Mouse (Mus musculus): Measurements from ENCODE around the gene Cmtm1. TPM values are rescaled to one million over a fixed set of nuclear protein-coding genes. Genes with fewer than 3 reads are reported as not detected.
"Not testable (repeated sequence)": the region's sequence is repeated elsewhere in the genome, so short reads cannot be mapped to it uniquely, and the experiment has no call there.

The Cmtm1 gene
- not detected for total RNA-seq (2021)
- long read RNA-seq, experiment 1 = 0 reads
- long read RNA-seq, experiment 2 = 0 reads

DNA sequence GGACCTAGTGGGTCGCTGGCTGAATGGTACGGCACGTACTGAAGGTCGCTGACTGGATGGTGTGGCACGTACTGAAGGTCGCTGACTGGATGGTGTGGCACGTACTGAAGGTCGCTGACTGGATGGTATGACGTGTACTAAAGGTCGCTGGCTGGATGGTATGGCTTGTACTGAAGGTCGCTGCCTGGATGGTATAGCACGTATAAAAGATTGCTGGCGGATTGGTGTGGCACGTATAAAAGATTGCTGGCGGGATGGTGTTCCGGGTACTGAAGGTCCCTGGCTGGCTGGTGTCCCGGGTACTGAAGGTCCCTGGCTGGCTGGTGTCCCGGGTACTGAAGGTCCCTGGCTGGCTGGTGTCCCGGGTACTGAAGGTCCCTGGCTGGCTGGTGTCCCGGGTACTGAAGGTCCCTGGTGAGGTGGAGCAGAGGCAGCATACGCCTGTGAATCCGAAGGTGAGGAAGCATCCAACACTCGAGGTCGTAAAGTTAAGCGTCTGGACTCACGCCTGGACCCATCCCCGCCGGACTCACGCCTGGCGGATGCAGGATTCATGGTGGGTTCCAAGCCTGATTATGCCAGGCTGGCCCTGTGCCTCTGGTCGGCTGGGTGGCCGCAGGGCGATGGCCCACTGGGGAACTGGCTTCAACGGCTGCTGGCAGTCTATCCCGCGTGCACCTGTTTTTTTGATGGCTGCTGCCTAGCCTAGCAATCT lies at the start of gene Cmtm1, which contains the start of gene Gm45711:
TSS of gene Cmtm1 (minus strand) at position 705 of the 715 bp plus-strand sequence.
TSS of gene Gm45711 (minus strand) at position 641 of the 715 bp plus-strand sequence.
- DNase-seq = peak; percentile 50 to 63

DNA sequence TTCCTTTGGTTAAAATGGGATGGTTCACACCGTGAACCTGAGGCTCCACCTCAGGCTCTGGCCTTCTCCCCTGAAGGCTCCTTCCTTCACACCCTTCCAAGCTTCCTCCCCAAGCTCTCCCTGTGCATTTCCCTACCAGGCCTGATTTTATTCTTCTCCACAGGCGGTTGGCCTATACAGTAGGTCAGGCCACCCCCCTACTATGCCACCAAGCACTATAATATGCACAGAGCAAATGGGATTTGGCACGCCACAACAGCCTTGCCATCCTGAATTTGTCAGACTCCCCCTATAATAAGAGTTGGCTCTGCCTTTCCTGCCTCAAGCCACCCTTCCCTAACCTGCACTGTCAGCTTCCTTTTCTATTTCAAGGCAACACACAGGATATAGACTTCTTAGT lies 48.7 kb upstream of the Cmtm1 start:
- DNase-seq = no peak

DNA sequence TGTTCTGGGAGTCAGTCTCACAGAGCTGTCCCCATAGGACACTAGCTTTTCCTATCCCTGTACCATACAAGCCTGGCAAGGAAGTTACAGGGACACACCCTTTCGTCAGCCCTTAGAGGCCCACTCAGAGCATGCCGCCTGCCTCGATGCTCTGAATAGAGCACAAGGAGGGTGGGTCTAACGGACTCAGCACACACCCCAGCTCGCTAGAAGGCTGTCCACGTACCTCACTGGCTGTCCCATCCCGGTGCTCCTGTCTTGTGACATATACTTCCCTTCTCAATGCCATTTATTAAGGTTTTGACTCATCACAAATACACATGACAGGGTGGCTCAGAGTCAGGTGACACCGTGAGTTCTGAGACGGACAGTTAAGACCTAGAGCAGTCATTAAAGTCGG lies 44.6 kb upstream of the Cmtm1 start:
- no peak for DNase-seq

DNA sequence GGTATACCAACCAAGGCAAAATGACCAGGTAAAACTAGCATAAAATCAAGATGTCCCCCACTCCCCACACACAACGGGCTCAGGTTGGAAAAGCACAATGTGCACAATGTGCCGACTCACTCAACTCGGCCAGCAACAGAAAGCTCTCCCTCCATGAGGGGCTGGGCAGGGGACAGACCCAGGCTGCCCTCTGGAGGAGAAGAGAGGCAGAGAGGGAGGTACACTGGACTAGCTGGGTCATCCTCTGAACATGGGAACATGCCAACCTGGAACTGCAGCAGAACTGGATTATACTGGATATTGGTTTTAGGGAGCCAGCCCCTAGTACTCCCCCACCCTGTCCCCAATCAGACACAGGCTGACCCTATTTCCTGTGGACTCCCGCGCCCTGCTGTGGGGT lies 43.2 kb upstream of the Cmtm1 start:
- DNase-seq = no peak

DNA sequence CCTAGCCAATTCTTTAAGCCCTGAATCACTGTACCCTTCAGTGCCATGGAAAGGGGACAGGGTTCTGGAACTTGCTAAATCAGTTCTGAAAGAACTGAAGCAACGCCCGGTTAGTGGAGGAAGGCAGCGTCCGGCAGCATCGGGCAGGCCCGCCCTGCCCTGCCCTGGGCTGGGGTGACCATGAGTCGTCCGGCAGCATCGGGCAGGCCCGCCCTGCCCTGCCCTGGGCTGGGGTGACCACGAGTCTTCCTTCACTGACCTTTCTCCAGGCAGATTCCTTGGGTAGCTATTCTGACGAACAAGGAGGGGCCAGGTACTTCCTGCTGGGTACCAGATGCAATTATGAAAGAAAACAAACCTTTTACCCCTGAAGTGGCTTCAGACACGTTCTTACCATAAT lies 40.1 kb upstream of the Cmtm1 start:
- no peak for DNase-seq

DNA sequence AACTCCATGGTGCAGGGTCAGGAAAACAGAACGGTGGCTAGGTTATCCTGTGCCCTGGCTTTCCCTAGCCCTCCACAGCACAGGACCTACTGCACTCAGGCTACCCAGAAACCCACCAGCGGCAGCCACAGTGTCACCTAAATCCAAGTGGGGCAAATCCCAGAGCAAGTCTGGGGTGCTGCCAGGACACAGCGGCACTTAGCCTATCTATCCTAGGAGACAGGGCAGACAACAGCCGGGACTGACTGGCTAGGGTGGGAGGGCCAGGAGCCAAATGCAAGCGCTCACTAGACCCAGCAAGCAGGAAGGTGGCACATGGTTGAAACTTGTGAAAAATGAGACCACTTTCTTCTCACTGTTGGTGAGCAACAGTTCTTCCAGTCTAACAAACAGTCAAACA lies 39.0 kb upstream of the Cmtm1 start:
- DNase-seq = peak; percentile 45 to 50

DNA sequence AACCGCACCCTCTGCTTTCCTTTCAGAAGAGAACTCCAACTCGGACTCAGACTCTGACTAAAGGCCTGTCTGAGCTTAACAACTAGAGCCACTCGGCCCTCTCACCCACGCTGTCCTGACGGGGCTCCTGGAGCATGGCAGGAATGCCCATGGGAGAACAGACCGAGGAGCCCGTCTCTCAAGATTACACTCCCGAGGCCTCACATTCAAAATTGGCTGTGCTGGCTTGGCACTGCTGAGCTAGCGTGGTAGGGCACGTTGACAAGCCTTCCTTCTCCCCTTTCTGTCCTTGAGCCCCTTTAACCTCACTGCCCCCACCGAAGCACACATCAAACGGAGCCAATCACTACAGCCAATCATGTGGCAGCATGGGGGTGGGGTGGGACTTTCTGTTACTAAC lies 36.8 kb upstream of the Cmtm1 start:
- DNase-seq = no peak

DNA sequence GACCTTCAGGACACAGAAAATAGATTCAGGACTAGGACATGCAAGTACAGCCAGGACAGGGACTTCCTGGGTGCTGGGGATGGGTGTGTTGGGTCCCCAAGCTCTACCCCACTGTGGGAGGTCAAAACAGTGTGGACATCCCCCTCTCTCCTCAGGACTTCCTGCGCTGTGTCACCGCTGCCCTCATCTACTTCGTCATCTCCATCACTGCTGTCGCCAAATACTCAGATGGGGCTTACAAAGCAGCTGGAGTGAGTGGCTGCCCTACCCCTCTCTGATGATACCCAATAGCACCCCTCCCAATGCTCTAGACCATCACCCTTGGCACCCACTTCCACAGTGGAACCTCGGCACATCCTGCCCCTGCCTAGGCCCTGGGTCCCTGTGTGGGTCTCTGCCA lies 34.7 kb upstream of the Cmtm1 start:
- DNase-seq = no peak

DNA sequence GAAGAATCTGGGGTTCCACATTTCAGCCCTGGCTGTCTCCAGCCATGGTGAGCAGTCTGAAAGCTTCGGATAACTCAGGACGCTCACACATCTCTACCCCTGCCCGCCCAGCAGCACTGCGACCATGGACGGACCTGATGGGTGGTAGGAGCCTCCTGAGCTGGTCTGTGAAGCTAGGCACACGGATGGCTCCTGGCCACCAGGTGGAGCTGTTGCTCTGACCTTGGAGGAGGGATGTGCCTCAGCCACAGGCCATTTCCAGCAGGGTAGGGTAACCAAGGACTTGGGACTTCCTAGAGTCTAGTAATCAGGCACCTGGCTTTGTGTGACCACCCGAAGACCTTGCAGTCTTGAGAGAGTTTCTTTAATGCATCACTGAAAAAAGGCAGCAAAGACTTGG lies 34.0 kb upstream of the Cmtm1 start:
- DNase-seq = peak; percentile 87 to 94

DNA sequence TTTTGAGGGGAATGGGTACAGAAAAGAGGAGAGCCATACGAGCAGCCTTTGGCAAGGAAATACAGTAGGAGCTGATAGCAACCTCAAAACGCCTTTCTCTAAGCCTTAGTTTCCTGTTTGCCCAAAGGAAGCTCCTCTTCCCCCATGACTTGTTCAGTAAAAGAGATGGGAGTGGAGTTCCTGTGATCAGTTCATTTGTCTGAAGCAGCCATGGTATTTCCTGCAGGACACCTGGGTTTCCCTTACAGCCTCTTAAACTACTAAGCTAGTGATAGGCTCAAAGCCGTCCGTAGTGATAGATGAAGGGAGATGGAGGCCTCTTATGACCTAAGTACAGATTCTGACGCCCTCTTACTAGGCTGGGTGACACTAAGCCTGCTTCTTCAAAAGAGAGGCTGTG lies 32.5 kb upstream of the Cmtm1 start:
- no peak for DNase-seq

DNA sequence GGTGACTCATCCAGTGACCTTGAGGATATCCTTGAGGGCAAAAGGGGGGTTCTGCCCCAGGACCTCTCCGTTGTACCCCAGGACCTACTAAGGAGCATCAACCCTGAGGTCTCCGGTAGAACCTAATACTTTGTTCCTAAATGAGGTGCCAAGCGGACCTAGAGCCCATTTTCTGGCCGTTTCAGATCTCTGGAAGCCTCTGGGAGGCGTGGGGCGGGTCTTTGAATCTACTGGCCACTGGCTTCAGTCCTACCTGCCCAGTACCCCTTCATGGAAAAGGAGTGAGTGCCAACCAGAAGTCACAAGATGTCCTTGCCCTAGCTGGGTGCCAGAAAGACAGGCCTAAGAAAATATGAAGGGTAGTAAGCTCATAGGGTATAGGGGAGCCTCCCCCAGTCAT lies 31.7 kb upstream of the Cmtm1 start:
- DNase-seq = no peak

DNA sequence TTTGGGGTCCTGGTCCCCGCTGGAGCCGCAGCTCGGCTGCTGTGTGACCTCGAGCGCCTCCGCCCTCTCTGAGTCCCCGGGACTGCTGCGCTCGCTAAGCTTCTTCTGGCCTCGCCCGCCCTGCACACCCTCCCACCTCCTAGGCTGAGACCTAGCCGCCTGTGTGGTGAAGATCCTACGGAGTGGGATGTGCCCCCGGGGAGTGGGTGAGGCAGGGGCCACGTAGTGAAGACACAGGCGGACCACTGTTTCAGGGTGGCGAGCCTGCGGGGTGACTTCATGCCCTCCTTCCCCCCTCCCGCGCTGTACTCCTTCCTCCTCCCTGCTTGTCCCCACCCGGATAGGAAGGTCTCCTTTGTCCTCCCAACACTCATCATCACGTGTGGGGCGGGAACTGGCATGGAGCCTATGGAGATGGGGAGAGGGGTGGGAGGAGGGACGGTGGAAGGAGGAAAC lies 31.2 kb upstream of the Cmtm1 start:
- DNase-seq = peak in 1 of 2 experiments; percentile 88

DNA sequence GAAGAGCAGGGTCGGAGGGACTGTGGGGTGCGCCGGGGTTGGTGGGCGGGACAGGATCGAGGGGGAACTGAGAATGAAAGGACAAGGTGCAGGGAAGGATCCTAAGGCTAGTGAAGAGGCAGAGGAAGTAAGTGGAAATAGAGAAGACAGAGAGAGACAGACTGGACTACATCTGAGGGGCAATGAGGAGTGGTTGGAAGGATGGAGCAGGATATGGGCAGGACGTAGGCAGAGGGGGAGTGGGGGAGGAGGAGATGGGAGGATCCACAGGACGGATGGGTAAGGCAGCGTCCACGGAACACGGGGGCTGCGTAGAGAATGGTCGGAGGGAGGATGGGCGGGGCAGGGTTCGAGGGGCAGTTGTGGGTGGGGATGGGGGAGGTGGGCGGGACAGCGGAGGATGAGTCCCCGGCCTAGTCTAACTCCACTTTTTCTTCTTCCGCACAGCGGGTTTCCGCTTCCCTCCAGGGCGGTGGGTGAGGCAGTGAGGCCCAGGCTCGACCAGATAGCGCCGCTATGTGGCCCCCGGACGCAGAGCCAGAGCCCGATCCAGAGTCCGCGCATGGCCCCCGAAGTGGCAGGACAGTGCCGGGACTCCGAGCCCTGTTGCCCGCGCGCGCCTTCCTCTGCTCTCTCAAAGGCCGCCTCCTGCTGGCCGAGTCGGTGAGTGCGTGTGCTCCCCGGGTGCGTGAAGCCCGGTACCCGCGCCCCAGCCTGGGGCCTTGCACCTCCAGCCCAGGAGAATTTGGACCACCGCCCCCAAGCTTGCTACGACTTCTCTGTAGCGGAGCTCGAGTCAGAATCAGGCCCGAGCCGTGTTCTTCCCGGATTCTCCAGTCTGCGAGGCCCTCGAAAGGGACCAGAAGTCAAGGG lies 30.5 kb upstream of the Cmtm1 start:
- peak; percentile 84 to 89 for DNase-seq

DNA sequence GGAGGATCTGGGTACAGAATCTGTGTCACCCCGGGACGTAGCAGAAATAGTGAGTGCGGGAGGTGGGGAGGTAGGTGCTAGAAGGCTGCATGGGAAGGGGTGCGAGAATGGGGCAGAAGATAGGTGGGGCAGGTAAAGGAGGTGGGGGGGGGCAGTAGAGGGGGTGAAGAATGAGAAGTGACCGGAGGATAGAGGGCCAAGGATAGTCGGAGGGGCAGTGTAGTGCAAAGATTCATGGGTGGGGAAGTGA lies 30.0 kb upstream of the Cmtm1 start:
- DNase-seq = no peak

DNA sequence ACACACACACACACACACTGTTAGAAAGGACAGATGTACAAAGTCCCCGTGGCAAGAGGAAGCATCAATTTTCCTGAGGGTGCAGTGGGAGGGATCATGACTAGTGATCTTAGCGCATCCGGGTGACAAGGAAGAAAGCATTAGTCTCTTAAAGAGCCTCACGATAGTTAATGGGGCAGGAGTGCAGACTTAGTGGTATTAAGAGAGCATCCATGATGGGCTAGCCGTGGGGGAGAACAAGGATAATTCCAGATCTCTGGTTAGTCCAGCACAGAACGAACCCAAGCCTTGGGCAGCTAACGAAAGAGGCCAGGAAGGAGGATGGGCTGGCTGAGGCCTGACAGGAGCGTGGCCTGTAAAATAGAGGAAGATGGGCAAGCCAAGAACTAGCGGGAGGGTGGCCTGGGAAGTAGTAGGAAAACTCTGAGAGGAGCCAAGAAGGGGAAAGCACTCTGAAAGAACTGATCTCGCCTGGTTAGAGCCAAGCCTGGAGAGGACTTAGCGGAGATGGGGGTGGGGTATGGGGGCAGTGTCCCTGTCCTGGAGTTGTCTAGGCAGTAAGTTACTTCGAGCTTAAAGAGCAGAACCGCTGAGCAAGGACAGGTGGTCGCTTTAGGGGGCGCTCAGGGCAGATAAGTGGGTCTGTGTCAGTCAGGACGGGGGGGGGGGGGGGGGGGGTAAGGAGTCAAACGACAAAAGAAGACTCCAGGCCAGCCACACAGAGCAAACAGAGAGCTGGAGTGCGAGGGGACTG lies 29.5 kb upstream of the Cmtm1 start, which contains the start of gene Cmtm3:
TSS of gene Cmtm3 (plus strand) at position 182 of the 754 bp plus-strand sequence.
- DNase-seq = peak; percentile 64 to 69

DNA sequence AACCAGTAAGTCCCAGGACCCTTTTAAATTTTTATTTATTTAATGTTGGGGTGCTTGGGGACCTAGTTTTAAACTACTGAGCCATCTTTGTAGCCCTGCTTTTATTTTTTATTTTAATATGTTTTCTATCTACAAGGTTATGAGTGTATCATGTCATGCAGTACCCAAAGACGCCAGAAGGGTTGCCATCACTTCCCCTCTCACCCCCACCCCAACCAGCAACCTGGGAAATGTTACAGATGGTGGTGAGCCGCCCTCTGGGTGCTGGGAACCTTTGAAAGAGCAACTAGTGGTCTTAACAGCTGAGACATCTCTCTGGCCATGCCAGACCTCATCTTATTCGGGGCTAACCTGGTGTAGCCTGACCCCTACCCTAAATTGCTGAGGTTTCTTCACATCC lies 27.9 kb upstream of the Cmtm1 start:
- DNase-seq = no peak

DNA sequence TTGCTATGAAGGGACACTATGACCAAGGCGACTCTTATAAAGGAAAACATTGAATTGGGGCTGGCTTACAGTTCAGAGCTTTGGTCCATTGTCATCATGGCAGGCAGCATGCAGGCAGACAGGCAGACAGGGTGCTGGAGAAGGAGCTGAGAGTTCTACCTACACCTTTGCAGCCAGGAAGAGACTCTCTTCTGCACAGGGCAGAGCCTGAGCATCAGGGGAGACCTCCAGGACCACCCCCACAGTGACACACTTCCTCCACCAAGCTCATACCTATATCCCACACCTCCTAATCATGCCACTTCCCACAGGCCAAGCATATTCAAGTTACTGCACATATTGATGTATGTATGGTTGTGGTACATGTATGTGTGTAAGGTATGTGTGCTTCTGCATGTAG lies 26.9 kb upstream of the Cmtm1 start:
- no peak for DNase-seq

DNA sequence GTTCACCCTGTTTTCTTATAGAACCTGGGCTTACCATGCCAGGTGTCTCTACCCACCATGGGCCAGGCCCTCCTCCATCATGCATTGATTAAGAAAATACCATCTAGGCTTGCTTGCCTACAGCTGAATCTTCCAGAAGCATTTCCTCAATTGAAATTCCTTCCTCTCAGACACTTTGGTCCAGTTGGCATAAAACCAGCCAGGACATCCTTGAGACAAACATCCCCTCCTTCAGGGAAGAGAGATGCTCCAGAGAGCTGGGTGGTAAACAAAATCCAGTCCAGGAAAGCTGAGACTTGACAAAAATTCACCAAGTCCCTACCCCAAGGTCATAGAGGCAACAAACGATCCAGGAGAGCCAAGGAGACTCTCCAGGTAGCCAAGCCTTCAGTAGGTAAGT lies 24.3 kb upstream of the Cmtm1 start:
- DNase-seq = peak in 1 of 2 experiments; percentile 35

DNA sequence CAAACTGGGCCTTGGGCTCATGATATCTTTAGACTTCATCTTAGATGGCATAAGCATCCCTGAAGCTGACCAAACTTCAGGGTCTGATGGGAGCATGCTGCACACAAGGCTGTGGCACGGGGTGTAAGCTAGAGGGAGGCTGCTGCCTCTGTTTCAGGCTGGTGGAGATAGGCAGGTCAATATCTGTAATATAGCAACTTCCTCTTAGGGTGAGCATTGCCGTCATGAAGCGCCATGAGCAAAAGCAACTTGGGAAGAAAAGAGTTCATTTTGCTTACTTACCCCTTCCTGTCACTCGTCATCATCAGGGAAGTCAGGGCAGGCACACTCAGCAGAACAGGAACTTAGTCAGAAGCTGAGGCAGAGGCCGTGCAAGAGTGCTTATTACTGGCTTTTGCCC lies 23.8 kb upstream of the Cmtm1 start:
- DNase-seq = peak in 1 of 2 experiments; percentile 37

DNA sequence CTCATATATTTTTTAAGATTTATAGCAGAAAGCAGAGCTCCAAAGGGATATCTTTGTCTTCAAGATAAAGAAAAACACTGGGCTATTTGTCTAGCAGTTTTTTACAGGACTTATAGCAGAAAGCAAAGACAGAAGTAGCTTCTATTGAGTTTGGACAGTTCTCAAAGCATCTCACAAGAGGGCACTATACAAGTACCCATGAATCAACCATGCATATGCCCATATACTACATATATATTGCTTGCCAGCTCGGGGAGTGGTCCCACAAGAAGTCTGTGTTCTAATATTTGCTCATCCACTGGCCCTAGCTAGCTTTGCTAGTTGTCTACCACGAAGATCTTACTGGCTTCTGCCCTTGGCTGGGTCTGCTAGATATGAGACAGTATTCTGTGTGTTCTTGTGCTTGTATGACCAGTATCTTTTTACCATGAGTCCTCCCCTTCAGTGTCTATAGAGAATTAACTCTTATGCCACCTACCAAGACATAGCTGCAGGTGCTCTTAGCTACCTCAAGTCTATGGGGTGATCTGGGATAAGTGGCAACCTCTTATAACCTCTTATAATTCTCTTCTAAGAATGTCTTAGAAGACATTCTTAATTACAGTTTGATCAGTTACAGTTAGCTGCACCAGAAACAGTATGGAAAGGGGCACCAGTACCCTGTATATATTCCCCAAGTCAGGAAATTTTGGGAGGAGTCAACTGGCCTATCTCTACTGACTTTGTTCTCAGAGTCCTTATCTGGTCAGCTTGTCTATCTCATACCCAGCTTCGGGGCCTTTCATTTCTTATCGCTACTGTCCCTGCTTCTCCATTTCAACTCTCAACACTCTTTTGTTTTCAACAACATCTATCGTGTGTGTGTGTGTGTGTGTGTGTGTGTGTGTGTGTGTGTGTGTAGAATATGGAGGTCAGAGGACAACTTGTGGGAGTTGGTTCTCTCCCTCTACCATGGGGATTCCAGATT lies 23.0 kb upstream of the Cmtm1 start:
- DNase-seq = no peak

DNA sequence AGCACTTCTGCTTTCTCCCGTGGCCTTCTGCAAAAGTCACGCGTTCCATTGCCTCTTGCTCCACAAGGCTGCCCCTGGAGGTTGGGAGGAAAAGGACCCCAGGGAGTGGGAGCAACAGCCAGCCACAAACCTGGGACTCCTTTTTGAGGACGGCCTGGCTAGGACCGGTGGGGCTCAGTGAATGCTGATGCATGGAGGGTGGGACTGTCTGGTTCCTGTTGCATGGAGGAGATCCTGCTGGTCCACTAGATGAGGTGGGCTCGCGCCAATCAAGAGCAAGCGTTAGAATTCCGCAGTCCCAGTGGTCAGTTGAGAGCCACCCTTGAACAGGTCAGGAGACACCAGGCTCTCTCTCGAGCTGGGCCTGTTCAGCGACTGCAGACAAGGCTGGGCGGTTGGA lies 12.0 kb upstream of the Cmtm1 start, which contains the start of gene Cmtm2b:
TSS of gene Cmtm2b (plus strand) at position 301 of the 400 bp plus-strand sequence.
- DNase-seq = not testable (repeated sequence)
